Mouse (Mus musculus): ENCODE data around the gene Depdc1b. TPM values are rescaled to one million over a fixed set of nuclear protein-coding genes. Genes with fewer than 3 reads are reported as not detected.
A peak's percentile ranks its signal among the peaks of the same experiment; 100 is the strongest.

Gene Depdc1b
- total and polyA plus RNA-seq, 3 experiments: 21.2 to 25.3 TPM; not detected in 1

GRCm38 (mm10) chr13:108373231-108373630, 57.1 kb downstream of the Depdc1b start:
- no peak for TF ChIP-seq HCFC1 (IDR thresholded peaks at IDR 0.05; ENCODE audit: low read depth, low read length)
- TF ChIP-seq TAL1 (IDR thresholded peaks at IDR 0.05; ENCODE audit: low read length): no peak
- TF ChIP-seq CHD1 (IDR thresholded peaks at IDR 0.05; ENCODE audit: low read depth, low read length): no peak
- TF ChIP-seq MEF2A (IDR thresholded peaks at IDR 0.05; ENCODE audit: extremely low read depth, insufficient replicate concordance, low read depth, low read length, poor library complexity, severe bottlenecking): no peak
- TF ChIP-seq MYC (IDR thresholded peaks at IDR 0.05; ENCODE audit: low read depth, low read length): no peak
- TF ChIP-seq SIN3A (IDR thresholded peaks at IDR 0.05; ENCODE audit: low read length): no peak
- no peak for TF ChIP-seq MAZ (IDR thresholded peaks at IDR 0.05; ENCODE audit: low read depth, low read length)
- TF ChIP-seq MAX (IDR thresholded peaks at IDR 0.05; ENCODE audit: low read length): no peak
- TF ChIP-seq ZC3H11A (IDR thresholded peaks at IDR 0.05; ENCODE audit: low read depth, low read length): no peak
- no peak for TF ChIP-seq TBP (IDR thresholded peaks at IDR 0.05; ENCODE audit: low read depth, low read length)
- TF ChIP-seq EP300 (IDR thresholded peaks at IDR 0.05; ENCODE audit: low read depth in 1 of 2, low read length in 2 of 2): no peak
- TF ChIP-seq SMC3 (IDR thresholded peaks at IDR 0.05; ENCODE audit: low read depth, low read length): no peak
- TF ChIP-seq ZMIZ1 (IDR thresholded peaks at IDR 0.05; ENCODE audit: low read depth, low read length): no peak
- TF ChIP-seq ZNF384 (IDR thresholded peaks at IDR 0.05; ENCODE audit: low read depth, low read length): no peak
- no peak for TF ChIP-seq CTCF (IDR thresholded peaks at IDR 0.05 in 2 of 3, conservative IDR thresholded peaks at IDR 0.05 in 1 of 3; ENCODE audit: control insufficient read depth in 1 of 3, insufficient read depth in 1 of 3, low read depth in 2 of 3, low read length in 3 of 3, poor library complexity in 1 of 3, severe bottlenecking in 1 of 3)
- no peak for TF ChIP-seq UBTF (IDR thresholded peaks at IDR 0.05; ENCODE audit: borderline replicate concordance, insufficient read depth, low read depth, low read length)

GRCm38 (mm10) chr13:108376637-108377036, 60.5 kb downstream of the Depdc1b start:
- Histone ChIP-seq H3K27ac (ENCODE audit: control insufficient read depth, low read depth, low read length) (no peak overlapping the region), H3K4me3 (ENCODE audit: control insufficient read depth in 1 of 2, insufficient read depth in 1 of 2, low read depth in 2 of 2, low read length in 2 of 2) (no peak overlapping the region), H3K4me1 (ENCODE audit: control insufficient read depth in 1 of 2, insufficient read depth in 2 of 2, low read length in 2 of 2) (peaks cover 10 to 12% of the 10 kb centered on the region in 2 experiments), H3K79me2 (ENCODE audit: control insufficient read depth, insufficient read depth, low read length, poor library complexity) (no peaks in the 10 kb centered on the region; the same call in 1 of the 2 replicates), H3K27me3 (ENCODE audit: control insufficient read depth in 1 of 2, insufficient read depth in 2 of 2, low read length in 2 of 2) (no peaks in the 10 kb centered on the region), H3K36me3 (ENCODE audit: control insufficient read depth in 1 of 2, insufficient read depth in 2 of 2, low read length in 2 of 2) (peaks cover 10 to 16% of the 10 kb centered on the region in 2 experiments), H3K9me3 (replicated peaks; ENCODE audit: insufficient read depth, low read length) (no peaks in the 10 kb centered on the region), H3K9ac (ENCODE audit: control insufficient read depth, low read depth, low read length, poor library complexity, severe bottlenecking) (no peak overlapping the region)
- TF ChIP-seq MAZ (IDR thresholded peaks at IDR 0.05; ENCODE audit: low read depth, low read length) (no peak), GATA1 (IDR thresholded peaks at IDR 0.05; ENCODE audit: low read depth, low read length) (peak; percentile 72), EP300 (IDR thresholded peaks at IDR 0.05; ENCODE audit: low read depth in 1 of 2, low read length in 2 of 2) (peak; percentile 71 to 72), BHLHE40 (IDR thresholded peaks at IDR 0.05; ENCODE audit: borderline replicate concordance, low read depth, low read length) (0 out of 2 replicates have a peak, but pooled peaks have one; percentile 11), SIN3A (IDR thresholded peaks at IDR 0.05; ENCODE audit: low read length) (peak; percentile 31; the same call in 1 of the 2 replicates), MXI1 (IDR thresholded peaks at IDR 0.05; ENCODE audit: low read depth, low read length) (peak; percentile 38; the same call in 1 of the 2 replicates), UBTF (IDR thresholded peaks at IDR 0.05; ENCODE audit: borderline replicate concordance, insufficient read depth, low read depth, low read length) (no peak), ETS1 (IDR thresholded peaks at IDR 0.05; ENCODE audit: low read depth, low read length) (peak; percentile 80), RCOR1 (IDR thresholded peaks at IDR 0.05; ENCODE audit: low read depth, low read length) (peak; percentile 78), TCF12 (IDR thresholded peaks at IDR 0.05; ENCODE audit: low read depth, low read length) (peak; percentile 73)
- DNase-seq (ENCODE audit: low read depth, low spot score): peak; percentile 73

More at GRCm38 (mm10) chr13:108373231-108373630, 57.1 kb downstream of the Depdc1b start:
- peaks cover 14 to 21% of the 10 kb centered on the region in 2 experiments for H3K4me1 ChIP-seq (ENCODE audit: control insufficient read depth in 1 of 2, insufficient read depth in 2 of 2, low read length in 2 of 2)
- H3K27me3 ChIP-seq (ENCODE audit: control insufficient read depth in 1 of 2, insufficient read depth in 2 of 2, low read length in 2 of 2): no peaks in the 10 kb centered on the region
- no peak overlapping the region for H3K4me3 ChIP-seq (ENCODE audit: control insufficient read depth in 1 of 2, insufficient read depth in 1 of 2, low read depth in 2 of 2, low read length in 2 of 2)
- no peaks in the 10 kb centered on the region for H3K9me3 ChIP-seq (replicated peaks; ENCODE audit: insufficient read depth, low read length)
- no peak for DNase-seq (ENCODE audit: low read depth, low spot score)
- peaks cover 10 to 25% of the 10 kb centered on the region in 2 experiments for H3K36me3 ChIP-seq (ENCODE audit: control insufficient read depth in 1 of 2, insufficient read depth in 2 of 2, low read length in 2 of 2)
- no peak overlapping the region for H3K27ac ChIP-seq (ENCODE audit: control insufficient read depth, low read depth, low read length)
- no peaks in the 10 kb centered on the region; the same call in 1 of the 2 replicates for H3K79me2 ChIP-seq (ENCODE audit: control insufficient read depth, insufficient read depth, low read length, poor library complexity)
- H3K9ac ChIP-seq (ENCODE audit: control insufficient read depth, low read depth, low read length, poor library complexity, severe bottlenecking): no peak overlapping the region

Data from MEL (cell line).